Mouse (Mus musculus) embryonic facial prominence, embryonic 15.5 days (tissue): Measurements from ENCODE around the gene Ndufs7. TPM values are rescaled to one million over a fixed set of nuclear protein-coding genes. Genes with fewer than 3 reads are reported as not detected.

ENCODE experiments used
- ATAC-seq: fragments of 200-750 bp; cut with Nextera tagmentation; 2 replicates; pipeline ENCODE4 v1.8.0; 2017; ENCODE audit warnings: low read depth, moderate TSS enrichment; ENCODE audit not compliant: insufficient number of reproducible peaks, low FRiP score, low TSS enrichment
- H3K27ac ChIP-seq: fragments of 300-500 bp; sonication (generic); replicated peaks from 2 replicates; pipeline ENCODE4 v1.5.1; 2015; ENCODE audit warnings: mild to moderate bottlenecking, inconsistent platforms
- H3K27me3 ChIP-seq: fragments of 300-500 bp; sonication (generic); 2 replicates; pipeline ENCODE4 v1.6.1; 2015; ENCODE audit warnings: inconsistent platforms
- H3K36me3 ChIP-seq: fragments of 300-500 bp; sonication (generic); 2 replicates; pipeline ENCODE4 v1.6.1; 2015; ENCODE audit warnings: mild to moderate bottlenecking, inconsistent platforms
- H3K4me1 ChIP-seq: fragments of 300-500 bp; sonication (generic); 2 replicates; pipeline ENCODE4 v1.6.1; 2015; ENCODE audit warnings: inconsistent platforms
- H3K4me2 ChIP-seq: fragments of 300-500 bp; sonication (generic); replicated peaks from 2 replicates; pipeline ENCODE4 v1.6.1; 2015; ENCODE audit warnings: mild to moderate bottlenecking, inconsistent platforms
- H3K4me3 ChIP-seq: fragments of 300-500 bp; sonication (generic); replicated peaks from 2 replicates; pipeline ENCODE4 v1.5.1; 2015; ENCODE audit warnings: mild to moderate bottlenecking, inconsistent platforms
- H3K9ac ChIP-seq: fragments of 300-500 bp; sonication (generic); 2 replicates; pipeline ENCODE4 v1.6.1; 2015; ENCODE audit warnings: inconsistent platforms
- H3K9me3 ChIP-seq: fragments of 300-500 bp; sonication (generic); replicated peaks from 2 replicates; pipeline ENCODE4 v1.6.1; 2016; ENCODE audit warnings: inconsistent platforms
- WGBS: fragments of 180-500 bp; shearing (Covaris S2); methylation state at CpG from one replicate; pipeline ENCODE4 v1.1.7; 2015; 5-methylcytosine and 5-hydroxymethylcytosine counted together
- polyA plus RNA-seq: library from polyadenylated mRNA; unstranded; fragments of >200 nt; fragmentation: Nextera tagmentation; extraction: Ambion mirVana; gene quantifications from 2 replicates; pipeline ENCODE4 v1.2.1, GENCODE M21; 2015

The Ndufs7 gene
- polyA plus RNA-seq, 1 experiment from 2014 or later: 317 TPM

DNA sequence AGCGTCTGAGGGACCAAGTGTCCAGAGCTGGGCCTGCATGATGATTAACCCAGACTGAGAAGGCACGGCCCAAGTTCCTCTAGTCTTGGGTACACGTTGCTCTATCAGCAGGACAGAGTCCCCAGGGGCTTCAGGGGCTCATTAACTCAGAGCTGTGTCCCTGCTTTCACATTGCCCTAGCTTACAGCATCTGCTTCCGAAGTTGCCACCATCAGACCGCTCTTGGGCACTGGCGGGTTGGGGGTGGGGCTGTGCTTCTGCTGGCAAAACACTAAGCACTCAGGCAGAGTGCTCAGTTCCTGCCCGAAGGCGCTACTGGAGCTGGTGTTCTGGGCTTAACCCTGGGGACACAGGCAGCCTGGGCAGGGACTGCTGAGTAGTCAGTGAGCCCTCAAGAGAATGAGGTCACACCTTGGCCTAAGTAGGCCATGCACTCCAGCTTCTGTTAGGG lies 33.0 kb downstream of the Ndufs7 start:
- no peaks in the 10 kb centered on the region for H3K27me3 ChIP-seq
- no peaks in the 10 kb centered on the region for H3K9me3 ChIP-seq
- H3K4me2 ChIP-seq: no peak overlapping the region
- H3K36me3 ChIP-seq: peaks cover 90% of the 10 kb centered on the region
- H3K4me1 ChIP-seq: no peaks in the 10 kb centered on the region
- WGBS: 73% methylated on average over 8 of the region's 8 CpGs
- ATAC-seq: no peak
- no peak overlapping the region for H3K4me3 ChIP-seq
- no peak overlapping the region; the same call in 1 of the 2 replicates for H3K27ac ChIP-seq
- no peak overlapping the region for H3K9ac ChIP-seq

DNA sequence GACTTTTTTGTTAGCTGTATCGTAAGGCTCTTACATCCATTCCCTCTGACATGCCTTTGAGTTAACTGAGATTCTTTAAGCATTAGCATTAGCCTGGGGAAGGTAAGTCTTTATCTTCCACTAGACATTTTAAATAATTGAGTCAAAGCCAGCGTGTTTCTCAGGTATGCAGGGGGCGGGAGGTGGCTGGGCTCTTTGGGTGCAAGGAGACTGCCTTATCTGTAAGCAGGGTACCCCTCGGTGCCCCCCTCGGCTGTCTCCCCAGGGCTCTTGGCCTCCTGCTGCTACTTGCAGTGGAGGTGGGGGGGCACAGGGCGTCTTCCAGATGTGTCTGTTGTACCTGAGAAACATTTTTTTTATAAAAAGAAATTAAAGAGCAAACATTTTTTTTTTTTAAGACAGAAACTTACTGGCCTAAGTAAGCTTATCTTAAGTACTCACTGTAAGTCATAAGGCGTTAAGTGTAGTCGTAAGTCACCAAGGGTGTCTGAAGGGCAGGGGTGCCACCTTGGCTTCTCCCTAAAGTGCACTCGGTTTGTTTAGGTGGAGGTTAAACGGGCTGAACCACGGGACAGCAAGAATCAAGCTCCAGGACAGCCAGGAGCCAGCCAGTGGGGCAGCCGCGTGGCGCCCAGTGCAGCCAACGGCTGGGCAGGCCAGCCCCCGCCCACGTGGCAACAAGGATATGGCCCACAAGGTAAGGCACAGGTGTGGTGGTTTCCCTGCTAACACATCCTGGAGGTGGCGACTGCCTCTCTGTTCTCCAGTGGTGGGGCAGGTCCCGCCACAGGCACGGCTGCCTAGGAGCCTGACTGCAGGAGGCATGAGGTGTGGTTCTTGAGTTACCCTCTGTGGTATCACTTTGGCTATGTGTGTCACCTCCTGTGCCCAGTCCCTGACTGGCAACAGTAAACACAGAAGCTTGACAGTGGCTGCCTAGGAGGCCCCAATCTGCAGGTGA lies 33.8 kb downstream of the Ndufs7 start:
- 81% methylated on average over 20 of the region's 20 CpGs for WGBS
- Histone ChIP-seq H3K9ac (no peak overlapping the region), H3K4me3 (no peak overlapping the region), H3K27me3 (no peaks in the 10 kb centered on the region), H3K36me3 (peaks cover 87% of the 10 kb centered on the region), H3K4me2 (no peak overlapping the region), H3K9me3 (no peaks in the 10 kb centered on the region), H3K27ac (no peak overlapping the region; the same call in 1 of the 2 replicates), H3K4me1 (no peaks in the 10 kb centered on the region)
- no peak for ATAC-seq

DNA sequence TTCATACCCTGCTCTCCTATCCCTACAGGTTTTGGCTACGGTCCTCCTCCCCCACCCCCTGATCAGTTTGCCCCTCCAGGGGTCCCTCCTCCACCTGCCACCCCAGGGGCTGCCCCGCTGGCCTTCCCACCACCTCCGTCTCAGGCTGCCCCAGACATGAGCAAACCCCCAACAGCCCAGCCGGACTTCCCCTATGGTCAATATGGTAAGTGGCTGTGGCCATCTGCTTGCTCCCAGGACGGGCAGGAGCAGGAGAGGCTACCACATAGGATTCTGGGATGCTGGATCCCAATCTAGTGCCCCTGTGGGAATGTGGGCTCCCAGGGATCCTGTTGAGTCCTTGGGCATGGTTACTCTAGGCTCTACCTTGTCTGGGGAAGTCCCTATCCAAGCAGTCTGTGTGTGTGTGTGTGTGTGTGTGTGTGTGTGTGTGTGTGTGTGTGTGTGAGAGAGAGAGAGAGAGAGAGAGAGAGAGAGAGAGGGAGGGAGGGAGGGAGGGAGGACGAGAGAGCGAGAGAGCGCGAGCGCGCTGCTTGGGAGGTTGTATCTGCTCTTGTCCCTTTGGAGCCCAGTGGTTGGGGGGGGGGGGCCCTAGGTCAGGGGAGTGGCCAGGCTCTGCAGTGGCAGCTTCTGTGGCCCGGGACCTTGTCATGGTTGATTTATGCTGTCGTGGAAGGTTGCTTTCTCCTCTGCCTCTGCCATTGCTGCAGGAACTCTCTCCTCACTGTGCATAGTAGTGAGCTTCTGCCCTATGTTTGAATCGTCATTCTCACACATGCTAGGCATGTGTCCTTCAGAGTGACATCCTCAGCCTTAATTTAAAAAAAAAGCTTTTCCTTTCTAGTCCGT lies 36.5 kb downstream of the Ndufs7 start:
- no peak overlapping the region for H3K9ac ChIP-seq
- no peak overlapping the region for H3K4me3 ChIP-seq
- no peak for ATAC-seq
- no peak overlapping the region for H3K27ac ChIP-seq
- no peak overlapping the region for H3K4me2 ChIP-seq
- no peaks in the 10 kb centered on the region for H3K27me3 ChIP-seq
- 80% methylated on average over 15 of the region's 15 CpGs for WGBS
- no peaks in the 10 kb centered on the region for H3K4me1 ChIP-seq
- H3K36me3 ChIP-seq: peaks cover 72% of the 10 kb centered on the region
- H3K9me3 ChIP-seq: no peaks in the 10 kb centered on the region

DNA sequence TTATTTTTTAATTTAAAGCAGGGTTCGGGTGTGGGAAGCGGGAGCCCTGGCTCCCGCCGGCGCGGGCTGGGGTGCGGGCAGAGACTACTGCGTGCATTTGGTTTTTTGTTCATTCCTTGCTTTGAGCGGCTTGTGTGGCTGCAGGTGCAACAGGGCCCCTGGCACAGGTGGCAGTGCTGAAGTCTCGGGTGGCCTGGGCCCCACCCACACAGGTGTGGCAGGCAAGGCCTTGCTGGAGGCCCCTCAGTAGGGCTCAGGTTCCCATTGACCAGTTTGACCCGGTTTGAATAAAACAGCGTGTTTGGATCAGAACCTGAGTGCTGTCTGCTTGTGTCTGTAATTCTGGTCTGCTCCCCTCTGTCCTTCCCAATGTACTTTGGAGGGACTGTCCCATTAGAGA lies 39.2 kb downstream of the Ndufs7 start:
- no peak overlapping the region for H3K9ac ChIP-seq
- WGBS: 86% methylated on average over 12 of the region's 12 CpGs
- peaks cover 5% of the 10 kb centered on the region for H3K4me1 ChIP-seq
- no peaks in the 10 kb centered on the region for H3K9me3 ChIP-seq
- H3K27ac ChIP-seq: no peak overlapping the region
- no peaks in the 10 kb centered on the region for H3K27me3 ChIP-seq
- ATAC-seq: no peak
- no peak overlapping the region for H3K4me2 ChIP-seq
- peaks cover 52% of the 10 kb centered on the region for H3K36me3 ChIP-seq
- no peak overlapping the region for H3K4me3 ChIP-seq

DNA sequence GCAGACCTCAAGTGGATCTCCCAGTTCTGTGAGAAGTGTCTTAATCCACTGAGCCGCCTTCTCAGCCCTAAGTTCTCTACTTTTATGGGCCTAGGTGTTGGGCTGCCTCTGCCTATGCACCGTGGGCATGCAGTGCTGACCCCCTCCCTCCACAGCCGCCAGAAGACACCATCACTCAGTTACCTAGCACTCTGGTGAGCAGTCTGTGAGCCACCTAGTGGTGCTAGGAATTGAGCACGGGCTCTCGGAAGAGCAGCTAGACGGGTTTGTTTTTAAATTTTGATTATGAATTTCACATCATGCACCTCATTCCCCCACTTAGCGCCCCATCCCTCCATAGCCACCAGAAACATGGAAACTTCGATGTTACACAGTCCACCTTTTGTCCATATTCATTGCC lies 39.7 kb downstream of the Ndufs7 start:
- Histone ChIP-seq H3K4me1 (peaks cover 11% of the 10 kb centered on the region), H3K27ac (no peak overlapping the region), H3K4me3 (no peak overlapping the region), H3K4me2 (no peak overlapping the region), H3K36me3 (peaks cover 50% of the 10 kb centered on the region), H3K27me3 (no peaks in the 10 kb centered on the region), H3K9me3 (no peaks in the 10 kb centered on the region), H3K9ac (no peak overlapping the region)
- 64% methylated on average over 8 of the region's 8 CpGs for WGBS
- ATAC-seq: no peak

DNA sequence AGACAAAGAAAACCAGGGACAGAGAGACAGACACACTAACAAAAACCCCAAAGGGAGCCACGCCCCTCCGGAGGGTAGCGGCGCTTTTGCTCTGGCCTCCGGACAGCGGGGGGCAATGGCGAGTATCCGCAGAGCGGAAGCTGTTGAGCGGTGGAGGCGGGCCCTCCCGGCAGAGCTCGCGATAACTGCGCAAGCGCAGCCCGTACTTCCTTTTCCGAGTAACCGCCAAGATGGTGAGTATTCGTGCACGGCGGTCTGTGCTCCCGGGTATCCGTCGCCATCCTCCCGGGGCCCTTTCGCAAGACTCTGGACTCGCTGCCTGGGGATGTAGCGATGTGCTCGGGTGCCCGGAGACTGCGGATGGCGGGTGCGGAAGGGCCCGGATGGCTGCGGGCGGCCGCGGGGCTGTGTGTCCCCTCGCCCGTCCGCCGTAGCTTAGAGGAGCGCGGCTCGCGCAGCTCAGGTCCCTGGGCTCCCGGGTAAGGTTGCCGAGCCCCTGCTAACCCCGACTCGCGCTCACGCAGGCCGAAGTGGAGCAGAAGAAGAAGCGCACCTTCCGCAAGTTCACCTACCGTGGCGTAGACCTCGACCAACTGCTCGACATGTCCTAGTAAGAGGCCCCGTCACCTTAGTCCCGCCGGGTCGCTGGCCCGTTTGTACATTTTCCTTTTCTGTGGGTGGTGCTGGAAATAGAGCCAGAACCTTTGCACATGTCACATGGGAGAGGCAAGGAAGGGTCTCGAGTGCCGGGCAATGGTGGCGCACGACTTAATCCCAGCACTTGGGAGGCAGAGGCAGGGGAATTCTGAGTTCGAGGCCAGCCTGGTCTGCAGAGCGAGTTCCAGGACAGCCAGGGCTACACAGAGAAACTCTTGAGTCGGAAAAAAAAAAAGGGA lies 43.6 kb downstream of the Ndufs7 start, which contains the start of gene Rps15:
Gene Rps15 (plus strand): TSS at position 203 of the 896 bp plus-strand sequence.
- H3K4me1 ChIP-seq: peaks cover 42% of the 10 kb centered on the region
- H3K27me3 ChIP-seq: peaks cover 9% of the 10 kb centered on the region
- peak; percentile 86 for ATAC-seq
- H3K36me3 ChIP-seq: peaks cover 29% of the 10 kb centered on the region
- H3K4me2 ChIP-seq: peak within 1 kb of the TSS; percentile 84
- no peaks in the 10 kb centered on the region for H3K9me3 ChIP-seq
- H3K9ac ChIP-seq: peak within 1 kb of the TSS; percentile 95
- peak within 1 kb of the TSS; percentile 82 for H3K4me3 ChIP-seq
- under 1% methylated on average over 72 of the region's 72 CpGs for WGBS
- peak within 1 kb of the TSS; percentile 95 for H3K27ac ChIP-seq

DNA sequence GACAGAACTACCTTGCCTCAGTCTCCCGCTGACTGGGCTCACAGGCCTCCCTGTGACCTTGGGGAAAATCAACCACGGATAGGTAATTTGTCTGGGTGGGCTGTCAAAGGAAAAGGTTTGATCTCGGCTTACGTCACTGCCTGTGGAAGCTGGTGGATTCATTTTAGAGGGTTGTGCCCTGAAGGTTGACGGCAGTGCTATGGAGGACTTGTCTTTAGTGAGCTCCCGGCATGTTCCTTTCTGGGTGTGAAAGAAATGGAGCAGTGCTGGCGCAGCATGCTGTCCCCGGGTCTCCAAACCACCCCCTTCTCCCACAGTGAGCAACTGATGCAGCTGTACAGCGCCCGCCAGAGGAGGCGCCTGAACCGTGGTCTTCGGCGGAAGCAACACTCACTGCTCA lies 44.4 kb downstream of the Ndufs7 start:
- Histone ChIP-seq H3K4me1 (peaks cover 42% of the 10 kb centered on the region), H3K9ac (peak overlapping the region; percentile 95), H3K4me2 (peak overlapping the region; percentile 84), H3K27ac (peak overlapping the region; percentile 95; the same call in 1 of the 2 replicates), H3K4me3 (peak overlapping the region; percentile 82), H3K36me3 (peaks cover 24% of the 10 kb centered on the region), H3K9me3 (no peaks in the 10 kb centered on the region), H3K27me3 (peaks cover 16% of the 10 kb centered on the region)
- 15% methylated on average over 14 of the region's 14 CpGs for WGBS
- no peak for ATAC-seq

DNA sequence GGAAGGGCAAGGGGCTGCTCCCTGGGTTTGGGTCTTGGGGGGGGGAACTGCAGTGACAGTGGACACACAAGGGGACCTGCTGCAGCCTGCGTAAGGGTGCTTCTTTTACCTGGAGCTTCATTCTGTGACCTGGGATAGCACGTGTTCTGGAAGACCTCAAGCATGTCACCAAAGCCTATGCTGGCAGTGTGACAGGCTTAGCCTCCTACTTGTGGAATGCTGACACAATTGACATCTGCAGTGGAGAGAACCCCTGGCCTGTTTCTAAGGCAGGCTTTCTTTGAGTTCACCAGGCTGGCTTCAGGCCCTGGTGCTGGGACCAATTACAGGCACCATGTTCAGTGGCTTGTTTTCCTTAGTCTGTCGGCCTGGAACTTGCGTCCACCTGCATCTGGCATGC lies 45.4 kb downstream of the Ndufs7 start:
- H3K4me3 ChIP-seq: no peak overlapping the region; the same call in 1 of the 2 replicates
- no peaks in the 10 kb centered on the region for H3K9me3 ChIP-seq
- peaks cover 26% of the 10 kb centered on the region for H3K27me3 ChIP-seq
- H3K9ac ChIP-seq: no peak overlapping the region
- no peak overlapping the region; the same call in 1 of the 2 replicates for H3K4me2 ChIP-seq
- H3K36me3 ChIP-seq: peaks cover 17% of the 10 kb centered on the region
- 53% methylated on average over 4 of the region's 4 CpGs for WGBS
- no peak for ATAC-seq
- H3K27ac ChIP-seq: no peak overlapping the region; the same call in 1 of the 2 replicates
- peaks cover 46% of the 10 kb centered on the region for H3K4me1 ChIP-seq

DNA sequence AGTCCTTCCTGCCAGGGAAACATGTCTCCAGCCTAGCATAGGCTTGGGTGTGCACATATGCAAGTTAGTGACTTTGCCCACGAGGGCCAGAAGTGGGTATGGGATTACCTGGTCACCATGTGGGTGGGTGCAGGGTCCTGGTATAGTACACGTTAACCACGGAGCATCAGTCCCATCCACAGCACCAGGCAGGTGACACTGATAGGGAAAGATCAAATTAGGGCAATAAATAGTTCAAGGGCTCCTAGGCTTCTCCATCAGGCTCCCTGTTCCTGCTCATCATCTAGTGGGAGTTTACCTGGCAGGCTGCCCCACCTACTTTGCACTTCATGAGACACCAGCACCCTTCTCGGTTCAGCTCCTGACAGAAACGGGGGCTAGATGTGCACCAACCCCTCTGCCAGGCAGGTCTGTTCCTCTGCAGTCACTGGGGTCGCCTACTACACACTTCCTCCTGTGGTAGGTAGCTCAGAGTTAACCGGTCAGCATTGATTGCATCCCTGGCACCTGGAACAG lies 45.9 kb downstream of the Ndufs7 start:
- no peak overlapping the region for H3K4me2 ChIP-seq
- 44% methylated on average over 7 of the region's 7 CpGs for WGBS

More for the DNA sequence above, 45.9 kb downstream of the Ndufs7 start:
- Histone ChIP-seq H3K9ac (no peak overlapping the region), H3K36me3 (peaks cover 17% of the 10 kb centered on the region), H3K27ac (peak overlapping the region; percentile 71), H3K4me3 (no peak overlapping the region), H3K27me3 (peaks cover 32% of the 10 kb centered on the region), H3K9me3 (no peaks in the 10 kb centered on the region), H3K4me1 (peaks cover 46% of the 10 kb centered on the region)
- no peak for ATAC-seq
